Mouse (Mus musculus): ENCODE measurements at regions not wholly inside any gene's neighbourhood (a gene's known extent, or its start where the extent isn't known, plus 50 kb on each side); places are given as distances from the start of the nearest gene placed in this dataset.
A peak's percentile ranks its signal among the peaks of the same experiment; 100 is the strongest.

DNA sequence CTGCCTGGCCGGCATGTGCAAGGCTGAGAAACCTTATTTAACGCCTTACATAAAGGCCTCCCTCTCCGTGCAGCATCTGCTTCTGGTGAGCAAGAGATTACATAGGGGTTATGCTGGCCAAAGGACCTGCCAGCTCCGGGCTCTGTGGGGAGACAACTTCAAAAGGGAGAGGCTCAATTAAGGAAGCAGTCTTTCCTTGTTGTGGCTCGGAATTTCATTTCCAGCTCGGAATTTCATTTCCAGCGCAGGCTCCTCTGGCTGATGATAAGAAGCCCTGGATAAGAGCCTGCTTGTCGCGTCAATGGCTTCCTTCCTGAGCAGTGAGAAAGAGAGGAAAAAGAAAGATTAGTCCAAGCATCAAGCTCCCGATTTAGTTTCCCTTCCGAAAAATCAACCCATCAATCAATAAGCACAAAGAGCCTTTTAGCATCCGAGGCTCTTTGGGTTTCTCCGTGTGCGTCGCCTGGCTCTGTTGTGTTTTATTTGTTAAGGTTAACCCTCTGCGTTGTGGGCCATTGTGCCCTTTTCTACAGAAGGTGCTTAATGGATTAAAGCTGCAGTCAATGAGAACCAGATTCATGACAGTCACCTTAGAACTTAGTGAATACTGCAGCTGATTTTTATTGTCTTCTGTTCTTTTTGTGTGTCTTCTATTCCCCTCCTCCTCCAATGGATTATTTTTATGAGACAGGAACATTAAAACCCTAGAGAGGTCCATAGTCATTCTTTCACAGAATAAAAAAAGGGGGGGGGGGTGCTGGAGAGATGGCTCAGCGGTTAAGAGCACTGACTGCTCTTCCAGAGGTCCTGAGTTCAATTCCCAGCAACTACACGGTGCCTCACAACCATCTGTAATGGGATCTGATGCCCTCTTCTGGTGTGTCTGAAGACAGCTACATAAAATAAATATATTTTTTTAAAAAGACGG, 218.3 kb downstream of the Myo1b start:
- DNase-seq (ENCODE audit: low spot score): peak; percentile 5

DNA sequence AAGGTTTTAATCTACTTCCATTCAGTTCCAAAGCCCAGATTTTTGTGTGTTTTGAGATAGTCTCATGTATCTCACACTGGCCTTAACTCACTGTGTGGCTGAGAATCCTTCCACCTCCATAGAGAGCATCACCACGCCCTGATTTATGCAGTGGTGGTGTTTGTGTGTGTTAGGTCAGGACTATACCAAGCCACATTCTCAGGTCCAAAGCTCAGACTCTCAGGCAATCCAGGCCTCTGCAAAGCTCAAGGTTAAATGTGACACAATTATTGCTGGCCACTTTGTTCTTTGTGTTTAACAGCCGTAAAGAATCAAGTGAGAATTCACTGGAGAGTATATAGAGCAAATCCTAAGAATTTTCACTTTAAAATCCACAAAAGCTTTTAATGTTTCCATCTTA, 218.2 kb upstream of the Nabp1 start:
- no peak for DNase-seq (ENCODE audit: low spot score)

DNA sequence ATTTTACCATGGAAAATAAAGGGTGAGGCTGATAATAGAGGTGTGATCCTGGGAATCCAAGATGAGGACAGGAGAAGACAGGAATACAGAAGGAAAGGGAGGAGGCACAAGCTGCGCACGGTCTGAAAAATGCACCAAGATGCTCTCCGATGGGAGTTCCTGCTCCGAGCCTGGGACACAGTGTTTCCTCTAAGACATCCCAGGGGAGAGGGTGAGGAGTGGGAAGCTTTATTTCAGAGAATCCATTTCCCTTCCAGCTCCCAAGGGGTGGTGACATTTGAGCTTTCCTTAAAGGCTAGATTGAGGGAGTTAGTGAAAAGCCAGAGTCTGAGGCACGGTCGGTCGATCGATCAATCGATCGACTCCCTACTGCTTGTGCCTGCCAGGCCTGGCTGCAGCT, 212.7 kb upstream of the Nabp1 start:
- DNase-seq (ENCODE audit: low spot score): no peak

DNA sequence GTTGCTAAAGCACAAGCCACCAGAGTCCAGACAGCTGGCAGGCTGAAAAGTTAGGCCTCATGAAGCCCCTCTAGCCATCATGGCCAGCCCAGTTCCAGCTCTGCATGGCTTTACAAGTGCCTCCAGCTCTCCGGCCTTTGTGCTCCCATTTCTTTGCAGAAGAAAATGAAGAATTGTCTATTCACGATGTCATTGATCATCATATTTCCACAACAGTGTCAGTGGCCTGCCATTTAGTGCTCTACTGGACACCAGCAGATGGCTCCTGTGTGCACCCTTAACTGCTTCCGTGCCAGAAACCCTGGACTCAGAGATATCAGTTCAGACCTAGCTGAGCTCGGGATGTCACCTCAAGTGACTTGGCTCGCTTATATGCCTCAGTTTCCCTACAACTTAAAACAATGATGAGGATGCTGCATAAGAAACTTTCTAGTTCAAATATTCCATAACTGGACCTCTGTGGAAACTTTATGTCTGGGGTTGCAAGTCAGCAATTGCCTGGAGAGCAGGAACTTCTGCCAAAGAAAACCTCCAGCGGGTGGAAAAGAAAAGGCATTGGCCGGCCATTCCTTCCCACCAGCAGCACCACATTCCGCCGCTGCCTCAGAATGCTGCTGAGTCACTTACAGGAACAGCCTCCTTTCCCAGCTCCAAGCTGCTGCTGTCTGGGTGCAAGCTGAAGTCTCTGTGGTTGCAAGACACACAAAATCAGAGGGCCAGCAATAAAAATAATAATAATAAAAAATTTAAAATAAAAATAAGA, 211.4 kb upstream of the Nabp1 start:
- peak; percentile 23 for DNase-seq (ENCODE audit: low spot score)

DNA sequence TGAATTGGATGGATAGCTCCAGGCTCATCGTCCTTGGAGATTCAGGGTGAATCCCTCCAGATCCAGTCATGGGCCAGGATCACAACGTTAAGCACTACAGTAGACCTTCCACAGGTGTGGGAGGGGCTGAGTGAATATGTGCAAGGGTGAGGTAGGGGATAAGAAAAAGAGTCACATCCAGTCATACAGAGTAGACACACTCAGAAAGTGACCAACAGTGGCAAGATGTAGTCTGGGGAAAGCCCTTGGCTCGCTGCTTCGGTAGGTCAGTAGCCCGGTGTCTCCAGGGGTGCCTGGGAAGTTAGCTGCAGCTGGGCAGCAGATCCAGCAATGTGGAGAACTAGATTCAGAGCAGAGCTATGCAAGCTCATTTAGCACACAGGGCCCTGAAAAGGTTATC, 210.7 kb upstream of the Nabp1 start:
- no peak for DNase-seq (ENCODE audit: low spot score)

DNA sequence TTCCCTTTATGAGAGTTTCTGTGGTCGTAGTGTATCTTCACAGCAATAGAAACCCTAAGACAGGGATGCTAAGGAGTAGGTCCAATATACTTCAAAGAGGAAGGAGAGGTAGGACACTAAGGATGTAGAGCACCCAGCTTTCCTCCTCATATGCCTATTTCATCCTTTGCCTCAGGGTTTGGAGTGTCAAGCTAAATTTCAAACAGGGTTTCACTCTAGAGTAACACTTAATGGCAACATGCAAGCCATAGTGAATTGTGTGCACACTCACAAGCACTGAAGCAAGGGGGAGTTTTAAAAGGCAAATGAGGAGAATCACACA, 210.0 kb upstream of the Nabp1 start:
- no peak for DNase-seq (ENCODE audit: low spot score)

DNA sequence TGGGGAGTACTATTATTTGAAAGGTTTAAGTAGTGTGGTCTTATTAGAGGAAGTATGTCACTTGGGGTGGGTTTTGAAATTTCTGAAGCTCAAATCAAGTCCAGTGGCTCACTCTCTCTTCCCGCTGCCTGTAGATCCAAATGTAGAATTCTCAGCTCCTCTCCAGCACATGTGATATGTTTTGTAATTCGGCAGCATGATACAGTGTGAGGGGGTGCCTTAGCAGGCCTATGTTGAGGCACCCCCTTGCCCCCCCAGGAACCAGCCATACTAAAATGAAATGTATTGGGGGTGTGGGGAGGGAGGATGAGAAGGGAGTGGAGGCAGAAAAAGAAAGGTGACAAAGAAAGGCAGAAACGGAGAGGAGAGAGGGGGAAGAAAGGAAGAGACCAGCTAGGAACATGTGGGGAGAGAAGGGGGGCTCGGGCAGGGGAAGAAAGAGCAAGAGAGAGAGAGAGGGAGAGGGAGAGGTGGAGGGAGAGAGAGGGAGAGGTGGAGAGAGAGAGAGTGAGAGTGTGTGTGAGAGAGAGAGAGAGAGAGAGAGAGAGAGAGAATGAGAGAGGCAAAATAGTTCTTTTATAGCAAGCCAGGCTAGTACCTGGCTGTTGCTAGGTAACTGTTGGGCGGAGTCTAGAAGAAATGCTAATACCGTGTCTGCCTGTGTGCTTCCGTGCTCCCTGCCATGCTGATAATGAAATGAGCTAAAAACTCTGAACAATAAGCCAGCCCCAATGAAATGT, 209.4 kb upstream of the Nabp1 start:
- no peak for DNase-seq (ENCODE audit: low spot score)

DNA sequence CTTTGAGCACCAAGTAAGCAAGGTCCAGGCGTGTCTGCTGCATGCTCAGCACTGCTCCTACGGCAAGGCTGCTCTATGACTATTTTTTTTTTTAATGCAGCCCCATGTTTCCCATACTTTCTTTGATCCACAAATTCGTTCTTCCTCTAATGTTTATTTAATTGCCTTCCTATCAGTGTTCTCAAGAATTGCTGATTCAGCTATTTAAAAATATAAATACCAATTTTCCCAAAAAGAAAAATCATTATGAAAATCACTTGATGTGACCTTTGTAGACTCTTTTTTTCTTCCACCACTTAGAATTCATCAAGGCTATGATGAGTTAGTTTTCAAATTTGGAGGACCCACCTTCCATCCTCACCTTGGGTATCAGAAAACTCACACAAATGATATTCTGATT, 208.5 kb upstream of the Nabp1 start:
- DNase-seq (ENCODE audit: low spot score): no peak

DNA sequence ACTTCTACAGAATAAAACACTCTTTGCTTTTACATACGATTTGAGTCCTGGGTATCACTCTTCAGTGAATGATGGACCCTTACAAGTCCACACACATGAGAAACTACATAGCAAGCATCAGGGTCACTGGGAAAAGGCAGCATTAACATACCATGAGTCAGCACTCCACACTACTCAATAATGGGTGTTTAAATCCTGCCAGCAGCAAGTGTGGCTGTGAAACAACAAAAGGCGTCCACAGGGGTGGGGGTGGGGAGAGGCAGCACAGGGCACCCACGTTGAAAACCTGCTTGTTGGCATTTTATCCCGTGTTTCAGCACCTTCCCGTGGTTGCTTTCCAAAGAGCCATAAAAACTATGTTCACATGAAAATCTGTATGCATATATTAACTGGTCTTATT, 204.0 kb upstream of the Nabp1 start:
- no peak for DNase-seq (ENCODE audit: low spot score)

DNA sequence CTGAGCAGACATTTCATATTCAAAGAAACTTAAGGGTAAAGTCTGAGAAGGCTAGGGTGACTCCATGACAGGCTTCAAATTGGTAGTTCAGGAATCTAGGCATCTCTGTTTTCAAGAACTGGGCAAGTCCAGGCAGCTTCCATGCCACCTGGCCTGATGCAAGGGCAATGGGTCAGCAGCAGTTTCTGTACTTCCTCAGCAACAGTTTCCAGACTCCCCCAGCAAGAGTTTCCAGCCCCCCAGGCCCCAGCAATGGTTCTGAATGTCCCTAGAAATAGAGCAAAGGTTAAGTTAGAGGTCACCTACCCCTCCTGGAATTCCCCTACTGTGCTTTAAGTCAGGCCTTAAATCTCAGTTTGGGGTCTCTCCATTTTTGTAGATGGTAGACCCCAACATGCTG, 203.6 kb upstream of the Nabp1 start:
- no peak for DNase-seq (ENCODE audit: low spot score)

DNA sequence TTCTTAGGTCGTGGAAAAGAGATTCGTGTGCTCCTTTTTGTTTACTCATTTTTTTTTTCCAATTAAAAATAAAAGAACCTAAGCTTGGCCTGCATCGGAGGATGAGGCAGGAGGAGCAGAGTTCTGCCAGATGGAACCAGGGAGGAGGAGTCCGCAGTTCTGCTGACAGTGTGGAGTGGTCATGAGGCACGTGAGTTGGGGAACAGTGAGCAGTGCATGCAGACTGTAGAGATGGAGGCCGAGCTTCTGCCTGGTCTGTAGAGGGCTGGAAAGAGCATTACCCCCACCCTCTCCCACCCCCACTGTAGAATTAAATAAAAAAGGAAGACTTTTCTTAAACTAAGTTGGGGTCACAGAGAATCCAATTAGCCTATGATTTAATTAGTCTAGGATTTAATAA, 202.5 kb upstream of the Nabp1 start:
- DNase-seq (ENCODE audit: low spot score): no peak

DNA sequence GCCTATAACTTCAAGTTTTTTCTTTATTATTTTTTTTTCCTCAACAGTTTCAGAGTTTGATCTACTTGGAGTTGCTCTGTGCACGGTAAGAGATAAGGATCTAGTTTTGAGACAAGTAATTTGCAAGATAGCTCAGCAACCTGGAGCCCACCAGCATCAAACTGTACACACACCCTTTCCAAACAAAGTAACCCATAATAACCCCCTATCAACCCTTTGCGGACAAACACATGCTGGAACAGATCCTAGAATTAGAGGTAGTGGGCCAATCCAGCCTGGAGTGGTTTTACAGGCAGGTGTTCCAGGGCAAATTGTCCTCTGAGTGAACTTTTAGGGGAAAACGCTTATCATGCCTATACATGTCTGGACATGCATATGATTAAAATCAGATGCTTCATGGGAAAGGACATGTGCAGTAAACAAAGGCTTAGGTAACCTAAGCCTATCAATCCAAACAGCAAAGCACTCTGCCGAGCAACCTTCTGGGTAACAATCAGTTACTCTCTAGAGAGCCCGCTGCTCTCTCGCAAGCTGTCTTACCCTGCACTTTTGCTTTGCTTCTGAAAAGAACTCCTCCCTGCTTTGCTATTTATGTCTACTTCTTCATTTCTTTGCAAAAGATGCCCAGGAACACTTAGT, 200.2 kb upstream of the Nabp1 start:
- DNase-seq (ENCODE audit: low spot score): no peak

DNA sequence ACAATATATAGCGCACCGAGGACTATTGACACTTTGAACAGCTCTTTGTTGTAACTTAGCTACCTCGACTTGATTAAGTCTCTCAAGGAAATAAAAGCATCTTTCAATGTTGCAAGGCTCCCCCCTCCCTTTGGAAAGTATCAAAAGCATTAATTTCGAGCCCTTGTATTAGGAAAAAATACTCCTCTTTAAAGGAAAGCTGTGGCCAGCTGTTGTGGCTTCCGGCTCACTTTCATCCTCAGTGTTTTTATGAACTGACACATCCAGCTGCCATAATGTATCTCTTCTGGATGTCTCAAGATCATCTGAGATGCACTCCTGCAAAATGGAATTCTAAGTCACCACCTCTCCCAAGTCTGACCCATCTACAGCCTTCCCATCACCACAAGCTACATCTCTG, 199.6 kb upstream of the Nabp1 start:
- no peak for DNase-seq (ENCODE audit: low spot score)

DNA sequence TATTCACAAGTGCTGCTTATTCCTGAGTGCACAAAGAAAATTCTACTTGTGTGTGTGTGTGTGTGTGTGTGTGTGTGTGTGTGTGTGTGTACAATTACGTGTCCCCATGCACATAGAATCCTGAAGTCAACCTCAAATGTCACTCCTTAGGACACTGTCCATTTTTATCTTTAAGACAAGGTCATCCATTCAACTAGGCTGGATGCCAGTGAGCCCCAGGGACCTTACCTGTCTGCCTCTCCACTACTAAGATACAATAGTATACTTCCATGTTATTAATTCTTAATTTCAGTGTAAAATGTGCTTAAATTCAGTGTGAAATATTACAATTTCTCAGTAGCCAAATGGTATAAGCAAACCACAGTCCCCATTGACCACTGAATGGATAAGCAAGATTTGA, 193.5 kb upstream of the Nabp1 start:
- no peak for DNase-seq (ENCODE audit: low spot score)

DNA sequence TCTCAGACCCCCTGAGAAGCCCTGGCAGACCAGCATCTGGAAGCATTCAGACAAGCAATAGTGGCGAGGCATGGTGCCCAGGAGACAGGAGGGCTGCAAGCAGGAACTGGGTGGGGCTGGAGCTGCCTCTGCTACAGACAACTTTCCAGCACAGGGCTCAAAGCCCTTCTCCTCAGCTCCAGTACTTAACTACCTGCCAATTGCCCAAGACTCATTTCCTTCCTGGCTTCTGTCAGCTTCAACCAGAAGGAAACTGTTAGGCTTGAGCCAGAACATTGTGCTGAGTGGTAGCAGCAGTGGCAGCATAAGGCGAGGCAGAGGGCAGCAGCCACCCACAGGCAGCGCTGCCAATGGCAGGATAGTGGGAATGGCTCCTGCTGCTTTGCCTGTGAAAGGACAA, 193.1 kb upstream of the Nabp1 start:
- DNase-seq (ENCODE audit: low spot score): peak; percentile 62

DNA sequence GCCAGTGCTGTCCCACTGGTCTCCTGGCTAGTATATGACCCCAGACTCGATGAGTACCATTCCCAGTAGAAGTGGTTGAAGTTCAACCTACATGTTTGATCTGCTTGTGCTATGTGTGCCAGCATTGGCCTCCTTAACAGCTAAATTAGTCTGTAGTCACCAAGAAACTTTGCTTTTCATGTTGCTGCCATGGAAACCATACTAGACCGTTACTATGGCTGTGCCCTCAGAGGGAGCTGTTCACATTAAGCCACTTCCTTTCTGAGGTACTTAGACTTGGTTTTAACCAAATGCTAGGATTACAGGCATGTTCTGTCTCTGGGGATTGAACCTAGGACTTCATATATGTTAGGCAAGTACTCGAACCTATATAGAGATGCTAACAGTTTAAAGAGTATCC, 191.8 kb upstream of the Nabp1 start:
- DNase-seq (ENCODE audit: low spot score): no peak

DNA sequence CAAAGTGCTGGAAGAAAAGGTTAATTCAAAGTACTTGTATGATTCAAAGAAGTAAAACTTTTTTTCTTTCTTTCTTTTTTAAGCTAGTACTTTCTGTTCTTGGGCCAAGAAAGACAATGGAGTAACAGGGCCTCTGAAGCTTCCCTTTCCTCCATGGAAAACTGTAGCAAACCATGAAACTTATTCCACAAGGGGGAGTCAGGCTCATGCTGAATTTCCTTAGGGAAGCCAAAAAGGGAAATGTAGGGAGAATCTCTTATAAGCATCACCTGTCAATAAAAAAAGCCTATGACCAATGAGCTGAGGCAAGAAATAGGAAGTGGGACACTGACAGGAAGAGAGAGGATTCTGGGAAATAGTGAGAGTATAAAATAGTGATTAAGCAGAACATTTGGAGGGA, 190.7 kb upstream of the Nabp1 start:
- DNase-seq (ENCODE audit: low spot score): peak; percentile 51

DNA sequence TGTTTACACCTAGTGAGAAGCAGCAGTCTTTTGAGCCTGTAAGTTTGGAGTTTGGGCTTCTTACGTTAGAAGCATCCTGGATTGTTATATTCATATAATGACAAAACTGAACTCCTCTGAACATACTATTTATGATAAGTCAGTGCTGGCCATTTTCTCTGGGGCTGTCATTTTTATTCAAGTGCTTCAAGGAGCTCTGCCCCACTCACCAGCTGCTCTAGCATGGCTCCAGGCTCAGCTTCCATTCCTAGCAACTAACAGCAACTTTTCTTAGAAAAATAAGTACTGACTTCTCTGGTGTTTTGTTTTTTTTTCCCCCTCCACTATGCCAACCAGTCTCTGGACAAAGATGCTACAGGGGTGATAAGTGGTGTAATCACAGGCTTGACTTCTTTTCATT, 182.3 kb upstream of the Nabp1 start:
- DNase-seq (ENCODE audit: low spot score): no peak

DNA sequence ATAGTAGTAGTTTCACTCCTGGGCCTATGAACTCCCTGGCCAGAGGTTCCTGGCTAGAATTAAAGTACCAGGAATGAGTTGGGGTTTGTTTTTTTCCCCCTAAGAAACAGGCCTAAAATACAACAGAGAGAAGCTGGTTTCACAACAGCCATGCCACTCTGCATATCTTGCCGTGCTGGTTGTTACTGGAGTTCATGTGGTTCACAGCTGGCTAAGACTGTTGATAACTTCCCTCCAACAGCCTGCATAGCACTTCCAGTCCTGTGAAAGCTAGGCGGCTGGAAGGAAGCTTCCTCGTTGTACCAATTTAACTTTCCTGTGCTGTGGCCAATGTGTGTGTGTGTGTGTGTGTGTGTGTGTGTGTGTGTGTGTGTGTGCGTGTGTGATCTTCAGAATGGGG, 179.0 kb upstream of the Nabp1 start:
- DNase-seq (ENCODE audit: low spot score): no peak

DNA sequence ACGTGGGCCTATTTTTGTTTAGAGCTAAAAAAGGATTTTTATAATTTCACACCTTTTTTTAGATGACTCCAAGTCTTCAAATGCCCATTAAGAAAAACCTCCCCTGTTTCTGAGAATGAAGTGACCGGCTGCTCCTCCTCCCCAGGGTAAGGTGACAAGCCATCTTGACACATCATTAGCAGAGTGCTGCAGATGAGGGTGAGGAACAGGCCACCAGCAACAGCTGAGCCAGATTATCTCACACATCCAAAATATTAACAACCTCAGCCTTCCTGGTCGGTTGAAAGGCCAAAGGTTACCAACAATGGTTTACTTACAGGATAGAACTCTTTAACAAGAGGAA, 172.4 kb upstream of the Nabp1 start:
- peak; percentile 67 for DNase-seq (ENCODE audit: low spot score)

DNA sequence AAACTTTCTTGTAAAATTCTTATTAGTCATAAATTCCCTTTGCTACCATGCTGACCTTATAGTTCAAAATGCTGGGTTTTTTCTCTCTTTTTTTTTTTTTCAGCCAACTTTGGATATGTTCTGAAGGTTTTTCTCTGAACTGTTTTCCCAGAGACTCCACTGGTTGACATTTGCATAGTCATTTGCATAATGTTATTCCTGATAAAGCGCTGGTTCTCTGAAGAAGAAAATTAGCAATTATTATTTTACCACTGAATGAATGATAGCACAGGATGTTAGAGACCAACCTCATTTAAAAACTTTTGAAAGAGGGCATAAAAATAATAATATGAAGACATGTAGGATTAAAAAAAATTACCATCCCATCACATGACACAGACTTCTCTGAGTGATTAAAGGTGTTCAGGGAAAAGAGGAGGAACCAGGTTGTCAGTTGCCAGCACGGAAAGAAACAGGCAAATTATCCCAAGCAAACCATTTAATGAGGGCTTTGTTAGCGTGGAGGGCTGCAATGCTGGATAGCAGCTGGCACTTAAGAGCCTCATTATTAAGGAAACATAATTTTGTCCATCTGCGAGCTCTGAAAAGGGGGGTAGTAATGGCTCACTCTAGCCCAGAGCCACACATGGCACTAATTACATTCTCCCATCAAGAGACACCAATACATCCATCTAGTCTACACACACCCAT, 171.9 kb upstream of the Nabp1 start:
- no peak for DNase-seq (ENCODE audit: low spot score)

DNA sequence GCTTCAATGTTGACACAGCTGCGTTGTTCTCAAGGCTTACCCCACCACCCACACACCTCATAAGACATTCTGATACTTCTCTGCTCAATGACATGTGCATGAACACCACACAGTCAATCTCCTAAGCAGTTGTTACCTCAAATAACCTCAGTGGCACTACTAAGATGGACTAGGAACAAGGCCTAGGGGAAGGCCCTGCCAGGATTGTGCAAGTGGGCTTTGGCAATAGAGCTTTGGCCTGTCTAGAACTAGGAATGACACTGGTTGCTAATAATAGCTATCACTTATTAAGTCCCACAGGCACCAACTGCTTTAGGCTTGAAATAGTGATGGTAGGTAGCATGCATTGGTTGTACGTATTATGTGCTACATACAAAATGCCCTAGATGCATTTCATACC, 169.7 kb upstream of the Nabp1 start:
- peak; percentile 68 for DNase-seq (ENCODE audit: low spot score)
